Mouse (Mus musculus) gastrocnemius, postnatal 36 days (tissue): ENCODE data around the gene Ccl3. TPM values are rescaled to one million over a fixed set of nuclear protein-coding genes. Genes with fewer than 3 reads are reported as not detected.

Experiments used
- DNase-seq, 2 experiments: peaks; one replicate each; pipeline ENCODE4 v3.0.0; 2022
- intact Hi-C: fragments of 180-260 bp; cut with DNase I; formaldehyde crosslinking; loops from one replicate; pipeline ENCODE4 v1.15.1; 2025
- long read RNA-seq, 2 experiments: library from polyadenylated mRNA; stranded (forward); transcript quantifications; one replicate each; pipeline ENCODE4 v2.0.0; 2021
- total RNA-seq, 2 experiments: library from RNA; stranded (reverse); gene quantifications; 2 replicates each; pipeline ENCODE4 v1.2.3; 2021

Gene Ccl3
- not detected for total RNA-seq
- long read RNA-seq, experiment 1 = 0 reads
- long read RNA-seq, experiment 2 = 0 reads

- no peak for DNase-seq
- intact Hi-C loops = no loop called here
Measured at GRCm38 (mm10) chr11:83649305-83649841, at the start of gene Ccl3. TSS of gene Ccl3 (minus strand) at chr11:83649355.

GRCm38 (mm10) chr11:83692008-83692407 lies 42.9 kb upstream of the Ccl3 start:
- intact Hi-C loops = no loop called here
- DNase-seq = no peak

GRCm38 (mm10) chr11:83689918-83690317 lies 40.8 kb upstream of the Ccl3 start:
- intact Hi-C loops = no loop called here
- no peak for DNase-seq

- intact Hi-C loops = no loop called here
- DNase-seq = no peak
Measured at GRCm38 (mm10) chr11:83675665-83676064, 26.5 kb upstream of the Ccl3 start.

GRCm38 (mm10) chr11:83671743-83672142 lies 22.6 kb upstream of the Ccl3 start:
- intact Hi-C loops = no loop called here
- no peak for DNase-seq

GRCm38 (mm10) chr11:83663532-83663931 lies 14.4 kb upstream of the Ccl3 start:
- DNase-seq = no peak
- intact Hi-C loops = no loop called here

GRCm38 (mm10) chr11:83662204-83662603 lies 13.0 kb upstream of the Ccl3 start, which contains the start of gene Ccl4:
TSS of gene Ccl4 (plus strand) at chr11:83662584.
- DNase-seq = no peak
- intact Hi-C loops = no loop called here

- no peak for DNase-seq
- intact Hi-C loops = no loop called here
Measured at GRCm38 (mm10) chr11:83658797-83659196, 9.6 kb upstream of the Ccl3 start.

GRCm38 (mm10) chr11:83657508-83657907 lies 8.4 kb upstream of the Ccl3 start:
- DNase-seq = no peak
- intact Hi-C loops = no loop called here

- intact Hi-C loops = no loop called here
Measured at GRCm38 (mm10) chr11:83654606-83655005, 5.5 kb upstream of the Ccl3 start.

GRCm38 (mm10) chr11:83646356-83647149 lies 2.6 kb downstream of the Ccl3 start:
- DNase-seq = no peak
- intact Hi-C loops = no loop called here

More at GRCm38 (mm10) chr11:83654606-83655005, 5.5 kb upstream of the Ccl3 start:
- no peak for DNase-seq

- no peak for DNase-seq
- intact Hi-C loops = no loop called here
Measured at GRCm38 (mm10) chr11:83645521-83645920, 3.6 kb downstream of the Ccl3 start, which contains the start of gene Rpl9-ps1. TSS of gene Rpl9-ps1 (minus strand) at chr11:83645621.

- intact Hi-C loops = no loop called here
Measured at GRCm38 (mm10) chr11:83641216-83641615, 7.9 kb downstream of the Ccl3 start.

GRCm38 (mm10) chr11:83640141-83640540 lies 9.0 kb downstream of the Ccl3 start:
- no peak for DNase-seq
- intact Hi-C loops = no loop called here

More at GRCm38 (mm10) chr11:83641216-83641615, 7.9 kb downstream of the Ccl3 start:
- DNase-seq = no peak

- intact Hi-C loops = no loop called here
Measured at GRCm38 (mm10) chr11:83639533-83639932, 9.6 kb downstream of the Ccl3 start.

GRCm38 (mm10) chr11:83638934-83639333 lies 10.2 kb downstream of the Ccl3 start:
- intact Hi-C loops = no loop called here
- DNase-seq = no peak

More at GRCm38 (mm10) chr11:83639533-83639932, 9.6 kb downstream of the Ccl3 start:
- no peak for DNase-seq

- intact Hi-C loops = no loop called here
- no peak for DNase-seq
Measured at GRCm38 (mm10) chr11:83636742-83637235, 12.4 kb downstream of the Ccl3 start.

- intact Hi-C loops = no loop called here
- DNase-seq = no peak
Measured at GRCm38 (mm10) chr11:83634898-83635297, 14.3 kb downstream of the Ccl3 start.

GRCm38 (mm10) chr11:83634425-83634824 lies 14.7 kb downstream of the Ccl3 start:
- DNase-seq = no peak
- intact Hi-C loops = no loop called here

- intact Hi-C loops = no loop called here
- DNase-seq = no peak
Measured at GRCm38 (mm10) chr11:83632744-83633143, 16.4 kb downstream of the Ccl3 start.

- no peak for DNase-seq
- intact Hi-C loops = no loop called here
Measured at GRCm38 (mm10) chr11:83631065-83631464, 18.1 kb downstream of the Ccl3 start.

GRCm38 (mm10) chr11:83630630-83631029 lies 18.5 kb downstream of the Ccl3 start:
- intact Hi-C loops = no loop called here
- DNase-seq = no peak
